Mouse (Mus musculus) liver, postnatal 0 days (tissue): Measurements from ENCODE around the gene Kalrn.

Experiments
- CTCF ChIP-seq: sonication (generic); IDR thresholded peaks from 2 replicates; pipeline ENCODE4 v1.5.1; 2016; ENCODE audit warnings: antibody characterized with exemption, low read depth
- EP300 ChIP-seq: IDR thresholded peaks from 2 replicates; pipeline ENCODE4 v1.6.1; 2016; ENCODE audit warnings: antibody characterized with exemption, low read depth, mild to moderate bottlenecking

GRCm38 (mm10) chr16:34049361-34049760 is 524.0 kb downstream of the Kalrn start:
- TF ChIP-seq CTCF (no peak), EP300 (no peak)
